14 mouse cellular contexts compared by ENCODE assay signal in the genomic region with DNA sequence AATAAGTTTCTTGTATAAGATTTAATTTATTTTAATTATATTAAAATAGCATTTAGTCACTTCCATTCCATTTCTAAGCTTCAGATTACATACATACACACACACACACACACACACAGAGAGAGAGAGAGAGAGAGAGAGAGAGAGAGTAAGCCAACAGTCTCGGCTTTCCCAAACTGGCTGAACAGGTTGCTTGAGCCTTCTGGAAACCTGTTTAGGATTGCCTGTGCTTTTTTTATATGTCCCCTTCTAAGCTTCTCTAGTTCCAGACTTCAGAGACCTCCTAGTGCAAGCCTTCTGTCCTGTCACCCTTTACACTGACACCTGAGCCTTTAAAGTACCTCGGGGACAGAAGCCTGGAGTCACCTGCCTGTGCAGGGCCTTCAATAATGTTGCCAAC. TPM values are rescaled to one million over a fixed set of nuclear protein-coding genes. Genes with fewer than 3 reads are reported as not detected.
A peak's percentile ranks its signal among the peaks of the same experiment; 100 is the strongest.
DNase-seq lines count a peak whose midpoint lies in the region; ATAC-seq and TF ChIP-seq lines count a peak whose summit lies in the region.
"Had no signal": no experiment of that assay in that cellular context is flagged by ENCODE, and none has a peak within 500 bp of the region (broad histone marks: within the 10 kb centered on the region; RNA-seq: fewer than 3 reads in every experiment).

No protein-coding gene starts in this region.

- DNase-seq in heart, postnatal 10 days = no peak
- peak; percentile 56 for DNase-seq in lung, embryonic 14.5 days
- DNase-seq in lung, postnatal 25 days (ENCODE audit: low spot score) = no peak
- no peak for DNase-seq in left cerebral cortex, adult 11 months (ENCODE audit: low spot score)
- DNase-seq: adrenal gland, postnatal 14 days; kidney, adult 9 months; lung, postnatal 36 days had no signal

- peak overlapping the region; percentile 69 to 91 for H3K27ac ChIP-seq in heart, embryonic 14.5 days (replicated peaks in 1 of 2; ENCODE audit: control insufficient read depth in 1 of 2, insufficient read depth in 1 of 2, low read depth in 2 of 2, low read length in 2 of 2)
- peak overlapping the region; percentile 80 for H3K27ac ChIP-seq in lung, embryonic 14.5 days (ENCODE audit: low read depth)
- H3K27ac ChIP-seq in embryonic fibroblast, embryonic 13.5 days (ENCODE audit: insufficient read depth, low read length) = peak overlapping the region; percentile 39
- H3K27ac ChIP-seq in stomach, embryonic 14.5 days (ENCODE audit: low read length) = peak overlapping the region; percentile 79
- H3K27ac ChIP-seq in forebrain, embryonic 16.5 days (ENCODE audit: low read length) = no peak overlapping the region
- H3K27ac ChIP-seq: forebrain, embryonic 13.5 days had no signal

- TF ChIP-seq CTCF in lung, embryonic 14.5 days (IDR thresholded peaks at IDR 0.05; ENCODE audit: low read depth) = no peak
- TF ChIP-seq CTCF in embryonic fibroblast, embryonic 13.5 days (IDR thresholded peaks at IDR 0.05; ENCODE audit: borderline replicate concordance, insufficient read depth, low read length) = no peak

- no peak for ATAC-seq in heart, embryonic 14.5 days (ENCODE audit: insufficient number of reproducible peaks, insufficient read depth, low FRiP score, low read depth)
- ATAC-seq in lung, embryonic 14.5 days (ENCODE audit: insufficient read depth) = no peak
- ATAC-seq in stomach, embryonic 14.5 days (ENCODE audit: insufficient number of reproducible peaks, insufficient read depth, low FRiP score, low read depth) = no peak
- ATAC-seq in forebrain, embryonic 16.5 days = no peak
- ATAC-seq: forebrain, embryonic 13.5 days; Patski had no signal

- H3K27me3 ChIP-seq in heart, embryonic 14.5 days (ENCODE audit: control insufficient read depth, insufficient read depth, low read length) = no peaks in the 10 kb centered on the region
- H3K27me3 ChIP-seq in lung, embryonic 14.5 days (ENCODE audit: insufficient read depth, low read length) = no peaks in the 10 kb centered on the region
- no peaks in the 10 kb centered on the region for H3K27me3 ChIP-seq in stomach, embryonic 14.5 days (ENCODE audit: control insufficient read depth, insufficient read depth, low read length)
- H3K27me3 ChIP-seq in forebrain, embryonic 16.5 days (replicated peaks; ENCODE audit: control insufficient read depth, insufficient read depth, low read length) = no peaks in the 10 kb centered on the region
- H3K27me3 ChIP-seq: forebrain, embryonic 13.5 days; Patski had no signal

- H3K36me3 ChIP-seq in heart, embryonic 14.5 days (ENCODE audit: control insufficient read depth, insufficient read depth, low read length) = peaks cover 59% of the 10 kb centered on the region
- H3K36me3 ChIP-seq in lung, embryonic 14.5 days (ENCODE audit: insufficient read depth) = 0 out of 2 replicates have a peak, but pooled peaks cover 2% of the 10 kb centered on the region
- H3K36me3 ChIP-seq in stomach, embryonic 14.5 days (ENCODE audit: control insufficient read depth, insufficient read depth, low read length) = no peaks in the 10 kb centered on the region
- H3K36me3 ChIP-seq in forebrain, embryonic 16.5 days (ENCODE audit: control insufficient read depth, insufficient read depth) = no peaks in the 10 kb centered on the region

- no peaks in the 10 kb centered on the region for H3K9me3 ChIP-seq in heart, embryonic 14.5 days (ENCODE audit: control insufficient read depth, low read length)
- H3K9me3 ChIP-seq in lung, embryonic 14.5 days (ENCODE audit: low read depth, low read length) = no peaks in the 10 kb centered on the region
- H3K9me3 ChIP-seq in stomach, embryonic 14.5 days (ENCODE audit: control insufficient read depth, low read depth, low read length) = no peaks in the 10 kb centered on the region
- no peaks in the 10 kb centered on the region for H3K9me3 ChIP-seq in forebrain, embryonic 16.5 days (ENCODE audit: control insufficient read depth, low read length)
- H3K9me3 ChIP-seq: forebrain, embryonic 13.5 days had no signal

- H3K4me2 ChIP-seq in heart, embryonic 14.5 days (ENCODE audit: low read length) = no peak overlapping the region
- H3K4me2 ChIP-seq in lung, embryonic 14.5 days = no peak overlapping the region
- H3K4me2 ChIP-seq in stomach, embryonic 14.5 days (replicated peaks; ENCODE audit: low read depth, low read length) = no peak overlapping the region
- H3K4me2 ChIP-seq in forebrain, embryonic 16.5 days (ENCODE audit: low read length) = no peak overlapping the region
- H3K4me2 ChIP-seq: forebrain, embryonic 13.5 days had no signal

- no peak for TF ChIP-seq POLR2A in embryonic fibroblast, embryonic 13.5 days (IDR thresholded peaks at IDR 0.05; ENCODE audit: low read depth, low read length)

- H3K4me1 ChIP-seq in heart, embryonic 14.5 days (ENCODE audit: control insufficient read depth in 2 of 2, insufficient read depth in 2 of 2, low read length in 2 of 2) = peaks cover 37 to 58% of the 10 kb centered on the region in 2 experiments
- H3K4me1 ChIP-seq in lung, embryonic 14.5 days (ENCODE audit: insufficient read depth) = peaks cover 16% of the 10 kb centered on the region
- H3K4me1 ChIP-seq in embryonic fibroblast, embryonic 13.5 days (ENCODE audit: control insufficient read depth, insufficient read depth, low read length) = peaks cover 45% of the 10 kb centered on the region
- H3K4me1 ChIP-seq in stomach, embryonic 14.5 days (ENCODE audit: control insufficient read depth, insufficient read depth, low read length) = peaks cover 21% of the 10 kb centered on the region
- 0 out of 2 replicates have a peak, but pooled peaks cover 3% of the 10 kb centered on the region for H3K4me1 ChIP-seq in forebrain, embryonic 16.5 days (replicated peaks; ENCODE audit: control insufficient read depth, insufficient read depth, low read length)

- WGBS in heart, embryonic 14.5 days = 25% methylated on average over 2 of the region's 2 CpGs
- WGBS in lung, embryonic 14.5 days = 27% methylated on average over 2 of the region's 2 CpGs
- WGBS in stomach, embryonic 14.5 days = 24% methylated on average over 2 of the region's 2 CpGs
- WGBS in forebrain, embryonic 16.5 days = 41% methylated on average over 2 of the region's 2 CpGs

- H3K4me3 ChIP-seq in heart, embryonic 14.5 days (ENCODE audit: control insufficient read depth in 1 of 2, insufficient read depth in 1 of 2, low read depth in 1 of 2, low read length in 2 of 2) = no peak overlapping the region
- H3K4me3 ChIP-seq in lung, embryonic 14.5 days (ENCODE audit: low read depth, low read length) = no peak overlapping the region
- no peak overlapping the region for H3K4me3 ChIP-seq in embryonic fibroblast, embryonic 13.5 days (ENCODE audit: insufficient read depth, low read length)
- H3K4me3 ChIP-seq in stomach, embryonic 14.5 days (ENCODE audit: low read depth, low read length) = no peak overlapping the region
- H3K4me3 ChIP-seq in forebrain, embryonic 16.5 days (replicated peaks; ENCODE audit: low read length) = no peak overlapping the region
- H3K4me3 ChIP-seq: forebrain, embryonic 13.5 days had no signal

- intact Hi-C loops in heart, postnatal 10 days (cut with DNase I) = no loop called here

- H3K9ac ChIP-seq in heart, embryonic 14.5 days (ENCODE audit: low read length) = peak overlapping the region; percentile 12
- H3K9ac ChIP-seq in lung, embryonic 14.5 days = no peak overlapping the region
- no peak overlapping the region for H3K9ac ChIP-seq in stomach, embryonic 14.5 days (replicated peaks; ENCODE audit: low read depth, low read length)
- H3K9ac ChIP-seq in forebrain, embryonic 16.5 days (replicated peaks; ENCODE audit: low read depth, low read length) = no peak overlapping the region
- H3K9ac ChIP-seq: forebrain, embryonic 13.5 days had no signal

RNA-seq across cellular contexts. Expression of gene Rbm44, which starts 59.2 kb away (rescaled TPM):
- polyA plus RNA-seq in heart, embryonic 14.5 days (2014; fragmentation: Nextera tagmentation; extraction: Ambion mirVana) = 3.3 and 3.7 TPM in 2 replicates
- total RNA-seq in heart, postnatal 10 days (2021) = under 1 TPM; 0.45 to 0.50 TPM
- 1.2 and 2.2 TPM in 2 replicates for polyA plus RNA-seq in lung, embryonic 14.5 days (2014; fragmentation: Nextera tagmentation; extraction: Ambion mirVana)
- polyA plus RNA-seq in embryonic fibroblast, embryonic 13.5 days (2011; ENCODE audit: insufficient read length, low read depth, missing spikeins) = 0.27 TPM in 1 of 2 replicates, not detected in the other
- 0.38 and 0.46 TPM in 2 replicates for polyA plus RNA-seq in stomach, embryonic 14.5 days (2014; fragmentation: Nextera tagmentation; extraction: Ambion mirVana)
- 0.10 and 0.11 TPM in 2 replicates for polyA plus RNA-seq in forebrain, embryonic 16.5 days (2015; fragmentation: Nextera tagmentation; extraction: Ambion mirVana)
- total RNA-seq: adrenal gland, postnatal 14 days; layer of hippocampus, postnatal 25 days had no signal
